Mouse (Mus musculus) kidney, adult 9 months (tissue): ENCODE data around the gene Gstm5.
A peak's percentile ranks its signal among the peaks of the same experiment; 100 is the strongest.

Experiments used
- DNase-seq: peaks from one replicate; pipeline ENCODE4 v3.0.0; 2022

Gstm5 gene

DNA sequence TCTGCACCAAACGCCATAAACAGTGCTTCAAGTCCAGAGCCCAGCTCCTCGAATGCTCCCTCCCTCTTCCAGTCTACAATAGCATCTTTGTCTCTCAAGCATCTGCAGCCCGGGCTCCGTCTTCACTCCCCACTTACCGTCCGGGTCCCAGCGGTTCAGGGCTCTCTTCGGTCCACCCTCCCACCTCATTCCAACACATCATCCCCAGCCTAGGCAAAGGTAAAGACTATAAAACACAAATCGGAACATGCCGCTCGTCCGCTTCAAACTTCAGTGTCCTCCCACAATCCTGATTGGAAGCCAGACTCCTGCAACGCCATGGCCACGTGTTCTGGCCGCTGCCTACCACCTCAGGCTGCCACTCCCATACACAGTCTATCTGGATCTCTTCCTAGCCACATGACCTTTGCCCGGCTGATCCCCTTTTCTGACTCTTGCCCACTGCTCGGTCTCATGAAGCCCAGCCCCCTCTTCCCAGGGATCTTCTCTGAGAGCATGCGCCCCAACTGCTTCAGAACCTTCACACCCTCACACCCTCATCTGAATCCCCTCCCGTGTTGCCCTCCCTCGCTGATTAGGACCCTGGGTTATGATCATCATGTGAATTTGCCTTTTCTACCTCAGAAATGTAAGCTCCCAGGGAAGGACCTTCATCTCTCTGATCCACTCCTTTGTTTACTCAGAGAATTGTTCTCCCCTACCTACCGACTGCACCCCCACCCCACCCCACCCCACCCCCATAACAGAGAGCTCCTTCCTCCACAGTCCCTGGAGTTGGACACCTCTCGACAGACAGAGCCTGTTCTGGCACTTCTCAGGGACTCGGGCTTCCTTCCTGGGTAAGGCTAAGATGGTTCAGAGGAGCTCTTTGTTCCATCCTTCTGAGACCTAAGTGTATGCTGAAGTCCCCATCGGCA is 22.0 kb upstream of the Gstm5 start:
- DNase-seq, result peak; percentile 92

GRCm38 (mm10) chr3:107875231-107875630 is 20.4 kb upstream of the Gstm5 start:
- no peak for DNase-seq

DNA sequence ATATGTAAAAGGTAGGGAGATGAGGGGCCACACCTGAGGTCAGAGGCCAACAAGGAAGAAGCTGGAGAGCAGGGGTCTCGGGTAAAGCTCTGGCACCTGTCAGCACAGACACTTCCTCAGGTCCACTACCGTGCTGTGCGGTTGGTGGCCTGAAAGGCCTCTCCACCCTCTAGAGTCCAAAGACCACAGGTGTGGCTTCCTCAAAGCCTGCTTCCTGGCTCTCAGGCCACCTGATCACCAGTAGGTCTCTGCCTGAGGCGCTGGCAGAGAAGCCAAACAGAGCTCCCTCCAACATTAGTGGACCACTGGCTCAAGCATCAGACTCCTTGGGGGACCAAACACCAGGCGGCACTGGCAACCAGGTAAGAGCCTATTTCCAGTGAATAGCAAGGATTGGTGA is 18.6 kb upstream of the Gstm5 start, which contains the start of gene Eps8l3:
Eps8l3 (plus strand) TSS at position 225 of the 400 bp plus-strand sequence.
- no peak for DNase-seq

DNA sequence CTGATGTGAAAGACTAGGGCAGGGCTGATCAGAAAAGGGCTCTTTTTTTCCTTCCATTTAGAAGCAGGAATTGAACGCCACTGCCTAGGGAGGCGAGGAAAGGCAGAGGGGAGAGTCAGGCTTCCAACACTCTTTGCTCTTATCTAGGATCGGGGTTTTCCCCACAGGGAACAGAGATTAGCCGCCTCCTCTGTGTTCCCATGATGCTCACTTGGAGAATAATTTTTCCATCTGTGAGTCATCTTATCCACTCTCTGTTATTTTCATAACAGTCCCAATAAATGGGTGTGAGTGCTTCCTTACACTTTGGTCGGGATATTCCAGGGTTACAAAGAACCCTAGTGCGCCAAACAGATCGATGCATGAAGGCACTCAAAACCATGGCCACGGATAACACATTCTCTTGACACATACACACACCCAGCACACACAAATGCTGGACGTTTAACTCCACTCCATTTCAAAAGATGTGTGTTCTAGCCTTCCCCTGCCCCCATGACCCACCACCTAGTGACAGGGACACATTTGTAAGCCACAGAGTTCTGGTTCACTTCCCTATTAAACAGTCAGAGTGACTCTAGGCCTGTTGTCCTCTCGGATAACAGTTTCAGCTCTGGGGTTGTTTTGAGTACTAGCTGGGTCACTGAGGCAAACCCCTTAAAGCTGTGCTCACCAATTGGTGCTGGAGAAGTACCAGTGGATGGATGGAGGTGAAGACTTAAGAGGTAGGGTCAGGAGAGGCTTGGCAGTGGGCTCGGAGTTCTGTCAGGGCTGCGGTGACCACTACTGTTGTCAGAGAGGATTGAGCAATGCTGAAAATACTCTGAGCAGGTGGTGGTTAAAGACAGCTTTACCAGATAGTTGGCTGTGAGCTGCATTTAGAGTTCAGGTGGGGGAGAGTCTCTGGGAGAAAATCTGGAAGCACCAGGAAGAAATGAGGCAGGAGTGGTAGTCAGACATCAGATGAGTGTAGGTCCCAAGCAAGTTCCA is 17.6 kb upstream of the Gstm5 start:
- DNase-seq, result no peak

DNA sequence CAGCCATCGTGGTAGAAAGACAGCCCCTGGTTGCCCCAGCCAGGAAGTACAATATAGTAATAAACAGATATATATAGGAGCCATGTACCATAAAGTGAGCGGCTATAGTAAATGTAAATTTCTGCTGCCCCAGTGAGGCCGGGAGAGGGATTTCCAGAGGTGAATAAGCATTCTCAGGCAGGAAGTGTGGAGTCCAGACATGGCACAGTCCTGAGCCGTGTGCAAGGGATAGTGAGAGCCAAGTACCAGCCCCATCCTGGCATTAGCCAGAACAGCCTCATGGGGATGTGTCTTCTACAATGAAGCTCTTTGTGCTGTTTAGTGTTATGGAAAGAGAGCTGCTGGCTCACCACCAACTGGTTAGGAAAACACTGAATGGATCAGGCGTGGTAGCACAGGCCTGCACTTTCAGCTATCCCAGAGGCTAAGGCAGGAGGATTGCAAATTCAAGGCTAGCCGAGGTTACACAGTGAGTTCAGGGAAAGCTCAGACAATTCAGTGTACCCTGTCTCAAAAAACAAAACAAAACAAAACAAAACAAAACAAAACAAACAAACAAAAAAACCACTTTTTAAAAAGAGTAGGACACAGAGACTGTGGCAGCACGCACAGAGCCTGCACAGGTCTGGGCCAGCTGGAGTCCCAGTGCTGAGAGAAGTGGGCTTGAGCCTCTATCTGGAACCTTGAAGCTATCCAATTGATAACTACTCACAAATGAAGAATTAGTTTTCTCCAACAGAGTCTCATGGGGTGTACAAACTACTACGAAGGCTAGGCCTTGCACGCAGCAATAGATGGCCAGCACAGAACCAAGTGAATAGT is 7.7 kb upstream of the Gstm5 start:
- no peak for DNase-seq

GRCm38 (mm10) chr3:107889236-107889635 is 6.4 kb upstream of the Gstm5 start:
- peak; percentile 78 for DNase-seq

- peak; percentile 27 for DNase-seq
Measured at GRCm38 (mm10) chr3:107895194-107895719, 364 bp upstream of the Gstm5 start.

GRCm38 (mm10) chr3:107898691-107899090 is 3.1 kb downstream of the Gstm5 start:
- DNase-seq, result peak; percentile 84

- peak; percentile 57 for DNase-seq
Measured at GRCm38 (mm10) chr3:107900955-107901673, 5.5 kb downstream of the Gstm5 start.

- DNase-seq, result no peak
Measured at GRCm38 (mm10) chr3:107905942-107906341, 10.3 kb downstream of the Gstm5 start.

DNA sequence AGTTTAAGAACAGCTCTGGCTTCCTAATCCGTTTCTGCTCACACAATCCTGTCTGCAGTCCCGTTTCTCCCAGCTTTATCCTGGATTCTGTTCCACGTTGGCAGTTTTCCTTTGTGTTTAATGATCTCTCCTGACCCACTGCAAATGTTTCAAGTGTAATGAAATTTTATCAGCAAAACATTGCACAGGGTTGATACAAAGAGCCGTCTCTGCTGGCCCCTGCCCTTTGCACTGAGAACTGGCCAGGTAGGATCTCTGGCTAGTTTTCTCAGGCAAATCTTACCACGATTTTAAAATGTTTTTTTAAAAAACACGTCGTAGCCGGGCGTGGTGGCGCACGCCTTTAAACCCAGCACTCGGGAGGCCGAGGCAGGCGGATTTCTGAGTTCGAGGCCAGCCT is 21.1 kb downstream of the Gstm5 start:
- no peak for DNase-seq

GRCm38 (mm10) chr3:107917097-107917496 is 21.5 kb downstream of the Gstm5 start:
- DNase-seq, result no peak

- DNase-seq, result peak; percentile 84
Measured at GRCm38 (mm10) chr3:107917783-107918408, 22.3 kb downstream of the Gstm5 start.

DNA sequence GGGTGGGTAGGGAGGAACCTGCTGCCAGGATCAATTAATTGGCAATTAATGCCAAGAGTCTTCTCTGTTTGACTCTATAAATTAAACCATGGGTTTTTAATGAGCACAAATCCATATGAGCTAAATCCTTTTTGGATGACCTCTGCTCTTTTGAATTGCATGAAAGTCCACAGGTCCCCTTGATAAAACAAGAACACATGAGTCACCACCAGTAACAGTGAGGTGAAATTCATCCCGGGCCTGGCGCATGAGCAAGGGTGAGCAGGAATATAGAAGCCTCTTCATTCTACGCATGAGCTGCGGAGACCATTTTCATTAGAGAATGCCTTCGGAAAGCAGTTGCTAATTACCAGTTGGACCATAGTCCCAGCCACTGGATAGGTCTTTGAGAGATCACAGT is 24.7 kb downstream of the Gstm5 start:
- DNase-seq, result no peak

- no peak for DNase-seq
Measured at GRCm38 (mm10) chr3:107925335-107925734, 29.7 kb downstream of the Gstm5 start.

- no peak for DNase-seq
Measured at GRCm38 (mm10) chr3:107927841-107928240, 32.2 kb downstream of the Gstm5 start.

DNA sequence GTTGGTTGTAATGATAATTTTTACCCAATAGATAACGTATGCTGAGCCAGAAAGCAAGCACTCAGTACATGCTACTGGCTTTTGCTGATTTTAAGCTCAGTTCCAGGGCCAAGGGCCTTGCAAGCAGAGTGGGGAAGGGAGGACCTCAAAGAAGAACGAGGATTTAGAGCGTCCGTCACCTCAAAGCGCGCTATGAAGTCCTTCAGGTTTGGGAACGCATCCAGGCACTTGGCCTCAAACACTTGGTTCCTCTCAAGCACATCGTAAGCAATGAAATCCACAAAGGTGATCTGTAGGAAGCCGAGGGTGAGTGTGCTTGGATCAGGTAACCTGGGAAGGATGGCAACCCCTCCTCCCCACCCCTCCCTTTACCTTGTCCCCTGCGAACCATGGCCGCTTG is 33.1 kb downstream of the Gstm5 start:
- DNase-seq, result no peak

GRCm38 (mm10) chr3:107929243-107929642 is 33.6 kb downstream of the Gstm5 start:
- DNase-seq, result no peak

DNA sequence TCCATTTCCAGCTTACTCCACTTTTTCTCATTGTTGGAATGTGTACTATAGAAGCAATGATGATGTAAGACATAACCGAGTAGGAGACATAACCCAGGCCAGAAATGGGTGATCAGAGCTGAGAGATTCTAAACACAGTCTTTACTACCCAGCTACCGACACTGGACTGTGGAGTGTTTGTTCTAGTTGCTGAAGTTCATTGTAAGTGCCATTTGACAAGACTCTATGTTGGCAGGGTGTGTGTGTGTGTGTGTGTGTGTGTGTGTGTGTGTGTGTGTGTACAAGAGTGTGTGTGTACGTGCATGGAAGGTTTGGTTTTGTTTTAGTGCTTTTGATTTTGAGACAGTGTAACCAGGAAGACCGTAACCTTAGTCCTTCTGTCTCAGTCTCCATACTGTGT is 34.1 kb downstream of the Gstm5 start:
- DNase-seq, result no peak

GRCm38 (mm10) chr3:107931134-107931533 is 35.5 kb downstream of the Gstm5 start:
- no peak for DNase-seq

- DNase-seq, result peak; percentile 99
Measured at GRCm38 (mm10) chr3:107931670-107932069, 36.0 kb downstream of the Gstm5 start, which contains the start of gene Gstm7. Gene Gstm7 (minus strand): TSS chr3:107931817.
